Mouse (Mus musculus): ENCODE data around the gene Lpo. TPM values are rescaled to one million over a fixed set of nuclear protein-coding genes. Genes with fewer than 3 reads are reported as not detected.
A peak's percentile ranks its signal among the peaks of the same experiment; 100 is the strongest.

Lpo gene
- polyA plus RNA-seq, 1 experiment: not detected

- Histone ChIP-seq H3K27me3 (ENCODE audit: control insufficient read depth, insufficient read depth, low read length) (no peaks in the 10 kb centered on the region), H3K4me3 (ENCODE audit: low read depth, low read length) (no peak overlapping the region), H3K4me1 (ENCODE audit: control insufficient read depth, insufficient read depth, insufficient read length, low read length) (no peaks in the 10 kb centered on the region), H3K36me3 (ENCODE audit: control insufficient read depth, insufficient read depth, low read length) (no peaks in the 10 kb centered on the region), H3K27ac (ENCODE audit: insufficient read depth, low read depth, low read length) (no peak overlapping the region)
- WGBS: 84% methylated on average over 6 of the region's 6 CpGs
- TF ChIP-seq POLR2A (IDR thresholded peaks at IDR 0.05; ENCODE audit: low read depth, low read length) (no peak), CTCF (IDR thresholded peaks at IDR 0.05; ENCODE audit: extremely low read depth, insufficient read length, insufficient replicate concordance, low read depth, low read length) (no peak)
Observed at GRCm38 (mm10) chr11:87807433-87807832, 20.7 kb downstream of the Lpo start.

GRCm38 (mm10) chr11:87805448-87805847 is 22.6 kb downstream of the Lpo start:
- Histone ChIP-seq H3K27ac (ENCODE audit: insufficient read depth, low read depth, low read length) (no peak overlapping the region), H3K36me3 (ENCODE audit: control insufficient read depth, insufficient read depth, low read length) (no peaks in the 10 kb centered on the region), H3K4me1 (ENCODE audit: control insufficient read depth, insufficient read depth, insufficient read length, low read length) (no peaks in the 10 kb centered on the region), H3K27me3 (ENCODE audit: control insufficient read depth, insufficient read depth, low read length) (no peaks in the 10 kb centered on the region), H3K4me3 (ENCODE audit: low read depth, low read length) (no peak overlapping the region)
- 74% methylated on average over 1 of the region's 1 CpGs for WGBS
- TF ChIP-seq POLR2A (IDR thresholded peaks at IDR 0.05; ENCODE audit: low read depth, low read length) (no peak), CTCF (IDR thresholded peaks at IDR 0.05; ENCODE audit: extremely low read depth, insufficient read length, insufficient replicate concordance, low read depth, low read length) (no peak)

GRCm38 (mm10) chr11:87802621-87803020 is 25.5 kb downstream of the Lpo start:
- TF ChIP-seq CTCF (IDR thresholded peaks at IDR 0.05; ENCODE audit: extremely low read depth, insufficient read length, insufficient replicate concordance, low read depth, low read length): peak; percentile 22; the same call in 1 of the 2 replicates
- TF ChIP-seq POLR2A (IDR thresholded peaks at IDR 0.05; ENCODE audit: low read depth, low read length): no peak
- H3K27me3 ChIP-seq (ENCODE audit: control insufficient read depth, insufficient read depth, low read length): no peaks in the 10 kb centered on the region
- WGBS: 43% methylated on average over 14 of the region's 14 CpGs
- H3K4me1 ChIP-seq (ENCODE audit: control insufficient read depth, insufficient read depth, insufficient read length, low read length): no peaks in the 10 kb centered on the region
- H3K4me3 ChIP-seq (ENCODE audit: low read depth, low read length): no peak overlapping the region
- no peaks in the 10 kb centered on the region for H3K36me3 ChIP-seq (ENCODE audit: control insufficient read depth, insufficient read depth, low read length)
- no peak overlapping the region for H3K27ac ChIP-seq (ENCODE audit: insufficient read depth, low read depth, low read length)

- TF ChIP-seq CTCF (IDR thresholded peaks at IDR 0.05; ENCODE audit: extremely low read depth, insufficient read length, insufficient replicate concordance, low read depth, low read length) (no peak), POLR2A (IDR thresholded peaks at IDR 0.05; ENCODE audit: low read depth, low read length) (no peak)
- Histone ChIP-seq H3K27me3 (ENCODE audit: control insufficient read depth, insufficient read depth, low read length) (no peaks in the 10 kb centered on the region), H3K4me3 (ENCODE audit: low read depth, low read length) (no peak overlapping the region), H3K4me1 (ENCODE audit: control insufficient read depth, insufficient read depth, insufficient read length, low read length) (no peaks in the 10 kb centered on the region), H3K27ac (ENCODE audit: insufficient read depth, low read depth, low read length) (no peak overlapping the region), H3K36me3 (ENCODE audit: control insufficient read depth, insufficient read depth, low read length) (no peaks in the 10 kb centered on the region)
- WGBS: 64% methylated on average over 22 of the region's 22 CpGs
Observed at GRCm38 (mm10) chr11:87801711-87802275, 26.3 kb downstream of the Lpo start.

- WGBS: 58% methylated on average over 3 of the region's 3 CpGs
- Histone ChIP-seq H3K4me1 (ENCODE audit: control insufficient read depth, insufficient read depth, insufficient read length, low read length) (no peaks in the 10 kb centered on the region), H3K27ac (ENCODE audit: insufficient read depth, low read depth, low read length) (no peak within 1 kb of the TSS), H3K36me3 (ENCODE audit: control insufficient read depth, insufficient read depth, low read length) (no peaks in the 10 kb centered on the region), H3K4me3 (ENCODE audit: low read depth, low read length) (no peak within 1 kb of the TSS), H3K27me3 (ENCODE audit: control insufficient read depth, insufficient read depth, low read length) (no peaks in the 10 kb centered on the region)
- TF ChIP-seq POLR2A (IDR thresholded peaks at IDR 0.05; ENCODE audit: low read depth, low read length) (no peak), CTCF (IDR thresholded peaks at IDR 0.05; ENCODE audit: extremely low read depth, insufficient read length, insufficient replicate concordance, low read depth, low read length) (no peak)
Observed at GRCm38 (mm10) chr11:87793460-87793859, 34.6 kb downstream of the Lpo start, which contains the start of gene Mpo. Gene Mpo, plus strand, starts transcription at chr11:87793581.

- Histone ChIP-seq H3K27ac (ENCODE audit: insufficient read depth, low read depth, low read length) (no peak overlapping the region), H3K36me3 (ENCODE audit: control insufficient read depth, insufficient read depth, low read length) (no peaks in the 10 kb centered on the region), H3K27me3 (ENCODE audit: control insufficient read depth, insufficient read depth, low read length) (no peaks in the 10 kb centered on the region), H3K4me3 (ENCODE audit: low read depth, low read length) (no peak overlapping the region), H3K4me1 (ENCODE audit: control insufficient read depth, insufficient read depth, insufficient read length, low read length) (no peaks in the 10 kb centered on the region)
- no peak for TF ChIP-seq POLR2A (IDR thresholded peaks at IDR 0.05; ENCODE audit: low read depth, low read length)
- no peak for TF ChIP-seq CTCF (IDR thresholded peaks at IDR 0.05; ENCODE audit: extremely low read depth, insufficient read length, insufficient replicate concordance, low read depth, low read length)
- WGBS: 80% methylated on average over 6 of the region's 6 CpGs
Observed at GRCm38 (mm10) chr11:87790088-87790487, 38.0 kb downstream of the Lpo start.

- WGBS: 85% methylated on average over 8 of the region's 8 CpGs
Observed at GRCm38 (mm10) chr11:87780130-87780529, 48.0 kb downstream of the Lpo start.

More at GRCm38 (mm10) chr11:87780130-87780529, 48.0 kb downstream of the Lpo start:
- Histone ChIP-seq H3K4me3 (ENCODE audit: low read depth, low read length) (no peak overlapping the region), H3K27ac (ENCODE audit: insufficient read depth, low read depth, low read length) (no peak overlapping the region), H3K27me3 (ENCODE audit: control insufficient read depth, insufficient read depth, low read length) (peaks cover 9% of the 10 kb centered on the region; the same call in 1 of the 2 replicates), H3K4me1 (ENCODE audit: control insufficient read depth, insufficient read depth, insufficient read length, low read length) (peaks cover 8% of the 10 kb centered on the region), H3K36me3 (ENCODE audit: control insufficient read depth, insufficient read depth, low read length) (no peaks in the 10 kb centered on the region)
- TF ChIP-seq CTCF (IDR thresholded peaks at IDR 0.05; ENCODE audit: extremely low read depth, insufficient read length, insufficient replicate concordance, low read depth, low read length) (no peak), POLR2A (IDR thresholded peaks at IDR 0.05; ENCODE audit: low read depth, low read length) (no peak)

Measured in small intestine, adult 2 months (tissue).